ENCODE assay signal across 13 mouse cellular contexts in the genomic region with DNA sequence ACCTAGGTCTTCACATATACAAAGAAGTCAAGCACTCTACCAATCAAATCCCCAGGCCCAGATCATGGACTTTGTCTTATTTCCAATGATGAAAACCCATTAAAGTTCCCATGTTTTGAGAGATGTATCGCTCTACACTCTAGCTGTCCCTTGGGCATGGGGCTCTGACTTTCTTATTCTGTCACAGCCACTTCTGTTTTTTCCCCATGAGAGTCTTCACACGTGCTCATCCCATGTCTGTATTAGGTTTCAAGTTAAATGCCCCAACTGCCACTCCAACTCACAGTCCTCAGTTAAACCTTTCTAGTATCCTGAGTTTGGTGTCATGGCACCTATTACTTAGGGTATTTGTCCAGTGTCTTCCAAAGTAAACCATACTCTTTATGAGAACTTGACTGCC.
"Had no signal": no experiment of that assay in that cellular context is flagged by ENCODE, and none has a peak within 500 bp of the region (broad histone marks: within the 10 kb centered on the region; RNA-seq: fewer than 3 reads in every experiment).

No protein-coding gene starts in this region.

- H3K4me3 ChIP-seq: kidney, embryonic 15.5 days; left cerebral cortex, adult 2 months; liver, embryonic 13.5 days had no signal

- H3K9ac ChIP-seq: kidney, embryonic 15.5 days; liver, embryonic 13.5 days had no signal

- H3K9me3 ChIP-seq: kidney, embryonic 15.5 days; liver, embryonic 13.5 days had no signal

- H3K36me3 ChIP-seq: kidney, embryonic 15.5 days; liver, embryonic 13.5 days had no signal

- H3K4me2 ChIP-seq: kidney, embryonic 15.5 days; liver, embryonic 13.5 days; midbrain, embryonic 11.5 days had no signal

- H3K27ac ChIP-seq: kidney, embryonic 15.5 days; left cerebral cortex, adult 2 months; liver, embryonic 13.5 days had no signal

- H3K4me1 ChIP-seq: kidney, embryonic 15.5 days; liver, embryonic 13.5 days had no signal

- DNase-seq: kidney, adult 11 months; kidney, adult 8-10 months; kidney, postnatal 10 days; liver, embryonic 13.5 days; lung, postnatal 4 days; midbrain, embryonic 14.5 days; right cerebral cortex, adult 18-20 months; right cerebral cortex, postnatal 25 days; thymus, adult 18-20 months; thymus, postnatal 36 days had no signal

- H3K27me3 ChIP-seq: kidney, embryonic 15.5 days; liver, embryonic 13.5 days had no signal
